Mouse (Mus musculus) erythroblast, embryonic 14.5 days (primary cell): ENCODE measurements around the gene Neurl2.

ENCODE experiments used
- GATA1 ChIP-seq: IDR thresholded peaks from 2 replicates; pipeline ENCODE4 v1.6.1; 2012; ENCODE audit warnings: low read length, inconsistent platforms, mixed read lengths
- TAL1 ChIP-seq: IDR thresholded peaks from 3 replicates; pipeline ENCODE4 v1.6.1; 2012; ENCODE audit warnings: low read length, inconsistent platforms, mixed read lengths

DNA sequence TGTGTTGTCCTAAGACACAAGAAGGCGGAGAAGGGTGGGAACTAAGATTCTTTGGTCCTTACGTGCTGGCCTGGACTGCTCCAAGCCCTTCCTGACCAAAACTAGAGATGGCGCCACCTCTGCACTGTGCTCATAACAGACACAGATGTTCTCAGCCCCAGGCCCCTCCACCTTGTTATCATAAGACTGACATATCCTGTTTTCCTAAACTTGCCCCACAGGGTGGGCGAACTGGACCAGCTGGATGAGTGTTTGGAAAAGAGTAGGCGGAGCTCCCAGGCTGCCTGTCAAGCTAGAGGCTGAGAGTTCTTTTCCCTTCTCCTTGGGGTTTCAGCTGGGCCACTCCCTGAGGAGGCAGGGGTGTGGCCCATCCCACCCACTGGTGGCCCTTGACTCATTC is 15.6 kb downstream of the Neurl2 start:
- TF ChIP-seq GATA1 (no peak), TAL1 (no peak)
